Mouse (Mus musculus): ENCODE results near the gene Arfgef3. TPM values are rescaled to one million over a fixed set of nuclear protein-coding genes. Genes with fewer than 3 reads are reported as not detected.

The Arfgef3 gene
- polyA plus RNA-seq, 1 experiment from 2014 or later, result 2.8 TPM

- ATAC-seq (no peak), DNase-seq (ENCODE audit: low spot score) (peak; percentile 35)
- Histone ChIP-seq H3K9me3 (replicated peaks; ENCODE audit: control insufficient read depth, low read length) (no peaks in the 10 kb centered on the region), H3K27me3 (replicated peaks; ENCODE audit: control insufficient read depth, insufficient read depth, low read length) (no peaks in the 10 kb centered on the region), H3K4me3 (ENCODE audit: low read depth, low read length) (peak overlapping the region; percentile 54), H3K36me3 (ENCODE audit: control insufficient read depth, insufficient read depth, low read length) (no peaks in the 10 kb centered on the region), H3K27ac (ENCODE audit: low read depth, low read length) (peak overlapping the region; percentile 41; the same call in 1 of the 2 replicates), H3K9ac (ENCODE audit: low read length) (peak overlapping the region; percentile 40), H3K4me2 (ENCODE audit: low read length) (peak overlapping the region; percentile 70), H3K4me1 (ENCODE audit: control insufficient read depth, insufficient read depth, low read length) (0 out of 2 replicates have a peak, but pooled peaks cover 3% of the 10 kb centered on the region)
- WGBS, result 56% methylated on average over 6 of the region's 6 CpGs
Measured at GRCm38 (mm10) chr10:18742086-18742485, 1.7 kb downstream of the Arfgef3 start.

GRCm38 (mm10) chr10:18741024-18741423 is 2.7 kb downstream of the Arfgef3 start:
- Histone ChIP-seq H3K4me2 (ENCODE audit: low read length) (peak overlapping the region; percentile 14; the same call in 1 of the 2 replicates), H3K9me3 (replicated peaks; ENCODE audit: control insufficient read depth, low read length) (no peaks in the 10 kb centered on the region), H3K36me3 (ENCODE audit: control insufficient read depth, insufficient read depth, low read length) (no peaks in the 10 kb centered on the region), H3K9ac (ENCODE audit: low read length) (no peak overlapping the region), H3K4me3 (ENCODE audit: low read depth, low read length) (no peak overlapping the region), H3K27ac (ENCODE audit: low read depth, low read length) (no peak overlapping the region), H3K4me1 (ENCODE audit: control insufficient read depth, insufficient read depth, low read length) (0 out of 2 replicates have a peak, but pooled peaks cover 3% of the 10 kb centered on the region), H3K27me3 (replicated peaks; ENCODE audit: control insufficient read depth, insufficient read depth, low read length) (no peaks in the 10 kb centered on the region)
- WGBS, result 84% methylated on average over 8 of the region's 8 CpGs
- DNase-seq (ENCODE audit: low spot score) (no peak), ATAC-seq (no peak)

- WGBS, result 92% methylated on average over 1 of the region's 1 CpGs
Measured at GRCm38 (mm10) chr10:18728548-18728947, 15.2 kb downstream of the Arfgef3 start.

GRCm38 (mm10) chr10:18711436-18711835 is 32.3 kb downstream of the Arfgef3 start:
- ATAC-seq, result no peak
- no peaks in the 10 kb centered on the region for H3K9me3 ChIP-seq (replicated peaks; ENCODE audit: control insufficient read depth, low read length)
- H3K4me1 ChIP-seq (ENCODE audit: control insufficient read depth, insufficient read depth, low read length), result no peaks in the 10 kb centered on the region
- no peak overlapping the region for H3K9ac ChIP-seq (ENCODE audit: low read length)
- no peaks in the 10 kb centered on the region for H3K36me3 ChIP-seq (ENCODE audit: control insufficient read depth, insufficient read depth, low read length)
- no peak overlapping the region for H3K27ac ChIP-seq (ENCODE audit: low read depth, low read length)
- no peak overlapping the region for H3K4me3 ChIP-seq (ENCODE audit: low read depth, low read length)
- H3K27me3 ChIP-seq (replicated peaks; ENCODE audit: control insufficient read depth, insufficient read depth, low read length), result no peaks in the 10 kb centered on the region
- no peak overlapping the region for H3K4me2 ChIP-seq (ENCODE audit: low read length)
- DNase-seq (ENCODE audit: low spot score), result no peak
- WGBS, result 95% methylated on average over 4 of the region's 4 CpGs

More at GRCm38 (mm10) chr10:18728548-18728947, 15.2 kb downstream of the Arfgef3 start:
- Histone ChIP-seq H3K27ac (ENCODE audit: low read depth, low read length) (no peak overlapping the region), H3K36me3 (ENCODE audit: control insufficient read depth, insufficient read depth, low read length) (no peaks in the 10 kb centered on the region), H3K4me1 (ENCODE audit: control insufficient read depth, insufficient read depth, low read length) (no peaks in the 10 kb centered on the region), H3K4me2 (ENCODE audit: low read length) (no peak overlapping the region), H3K27me3 (replicated peaks; ENCODE audit: control insufficient read depth, insufficient read depth, low read length) (no peaks in the 10 kb centered on the region), H3K9me3 (replicated peaks; ENCODE audit: control insufficient read depth, low read length) (no peaks in the 10 kb centered on the region), H3K4me3 (ENCODE audit: low read depth, low read length) (no peak overlapping the region), H3K9ac (ENCODE audit: low read length) (no peak overlapping the region)
- ATAC-seq (no peak), DNase-seq (ENCODE audit: low spot score) (no peak)

- H3K27ac ChIP-seq (ENCODE audit: low read depth, low read length), result no peak overlapping the region
- no peak overlapping the region for H3K4me2 ChIP-seq (ENCODE audit: low read length)
- no peaks in the 10 kb centered on the region for H3K4me1 ChIP-seq (ENCODE audit: control insufficient read depth, insufficient read depth, low read length)
- 61% methylated on average over 6 of the region's 6 CpGs for WGBS
- ATAC-seq (no peak), DNase-seq (ENCODE audit: low spot score) (peak; percentile 68)
- H3K4me3 ChIP-seq (ENCODE audit: low read depth, low read length), result no peak overlapping the region
- H3K9ac ChIP-seq (ENCODE audit: low read length), result no peak overlapping the region
- H3K27me3 ChIP-seq (replicated peaks; ENCODE audit: control insufficient read depth, insufficient read depth, low read length), result no peaks in the 10 kb centered on the region
- H3K9me3 ChIP-seq (replicated peaks; ENCODE audit: control insufficient read depth, low read length), result no peaks in the 10 kb centered on the region
- H3K36me3 ChIP-seq (ENCODE audit: control insufficient read depth, insufficient read depth, low read length), result no peaks in the 10 kb centered on the region
Measured at GRCm38 (mm10) chr10:18710949-18711348, 32.8 kb downstream of the Arfgef3 start.

- no peak for DNase-seq (ENCODE audit: low spot score)
- Histone ChIP-seq H3K9ac (ENCODE audit: low read length) (no peak overlapping the region), H3K4me3 (ENCODE audit: low read depth, low read length) (no peak overlapping the region), H3K27ac (ENCODE audit: low read depth, low read length) (no peak overlapping the region), H3K4me1 (ENCODE audit: control insufficient read depth, insufficient read depth, low read length) (no peaks in the 10 kb centered on the region), H3K27me3 (replicated peaks; ENCODE audit: control insufficient read depth, insufficient read depth, low read length) (no peaks in the 10 kb centered on the region), H3K36me3 (ENCODE audit: control insufficient read depth, insufficient read depth, low read length) (no peaks in the 10 kb centered on the region), H3K4me2 (ENCODE audit: low read length) (no peak overlapping the region), H3K9me3 (replicated peaks; ENCODE audit: control insufficient read depth, low read length) (no peaks in the 10 kb centered on the region)
- no peak for ATAC-seq
- 84% methylated on average over 2 of the region's 2 CpGs for WGBS
Measured at GRCm38 (mm10) chr10:18709836-18710235, 33.9 kb downstream of the Arfgef3 start.

GRCm38 (mm10) chr10:18708641-18709040 is 35.1 kb downstream of the Arfgef3 start:
- no peak overlapping the region for H3K4me3 ChIP-seq (ENCODE audit: low read depth, low read length)
- no peak for DNase-seq (ENCODE audit: low spot score)
- H3K4me1 ChIP-seq (ENCODE audit: control insufficient read depth, insufficient read depth, low read length), result no peaks in the 10 kb centered on the region
- no peak overlapping the region for H3K9ac ChIP-seq (ENCODE audit: low read length)
- WGBS, result 83% methylated on average over 1 of the region's 1 CpGs
- H3K4me2 ChIP-seq (ENCODE audit: low read length), result no peak overlapping the region
- no peaks in the 10 kb centered on the region for H3K9me3 ChIP-seq (replicated peaks; ENCODE audit: control insufficient read depth, low read length)
- H3K36me3 ChIP-seq (ENCODE audit: control insufficient read depth, insufficient read depth, low read length), result no peaks in the 10 kb centered on the region
- no peak for ATAC-seq
- no peaks in the 10 kb centered on the region for H3K27me3 ChIP-seq (replicated peaks; ENCODE audit: control insufficient read depth, insufficient read depth, low read length)
- H3K27ac ChIP-seq (ENCODE audit: low read depth, low read length), result no peak overlapping the region

GRCm38 (mm10) chr10:18704393-18705120 is 39.2 kb downstream of the Arfgef3 start:
- H3K9ac ChIP-seq (ENCODE audit: low read length), result no peak overlapping the region
- no peak overlapping the region for H3K27ac ChIP-seq (ENCODE audit: low read depth, low read length)
- H3K27me3 ChIP-seq (replicated peaks; ENCODE audit: control insufficient read depth, insufficient read depth, low read length), result no peaks in the 10 kb centered on the region
- no peak overlapping the region for H3K4me2 ChIP-seq (ENCODE audit: low read length)
- H3K36me3 ChIP-seq (ENCODE audit: control insufficient read depth, insufficient read depth, low read length), result no peaks in the 10 kb centered on the region
- no peaks in the 10 kb centered on the region for H3K9me3 ChIP-seq (replicated peaks; ENCODE audit: control insufficient read depth, low read length)
- no peak overlapping the region for H3K4me3 ChIP-seq (ENCODE audit: low read depth, low read length)
- ATAC-seq, result peak; percentile 34; the same call in 1 of the 2 replicates
- H3K4me1 ChIP-seq (ENCODE audit: control insufficient read depth, insufficient read depth, low read length), result no peaks in the 10 kb centered on the region
- 53% methylated on average over 4 of the region's 4 CpGs for WGBS
- DNase-seq (ENCODE audit: low spot score), result no peak

GRCm38 (mm10) chr10:18701517-18701916 is 42.2 kb downstream of the Arfgef3 start:
- Histone ChIP-seq H3K27ac (ENCODE audit: low read depth, low read length) (no peak overlapping the region), H3K4me3 (ENCODE audit: low read depth, low read length) (no peak overlapping the region), H3K4me2 (ENCODE audit: low read length) (no peak overlapping the region), H3K9me3 (replicated peaks; ENCODE audit: control insufficient read depth, low read length) (no peaks in the 10 kb centered on the region), H3K9ac (ENCODE audit: low read length) (no peak overlapping the region), H3K36me3 (ENCODE audit: control insufficient read depth, insufficient read depth, low read length) (no peaks in the 10 kb centered on the region), H3K4me1 (ENCODE audit: control insufficient read depth, insufficient read depth, low read length) (no peaks in the 10 kb centered on the region), H3K27me3 (replicated peaks; ENCODE audit: control insufficient read depth, insufficient read depth, low read length) (no peaks in the 10 kb centered on the region)
- DNase-seq (ENCODE audit: low spot score), result peak; percentile 24
- ATAC-seq, result peak; percentile 26; the same call in 1 of the 2 replicates

All from forebrain, embryonic 14.5 days (tissue).